Mouse (Mus musculus): ENCODE results near the gene Smim20.

Gene Smim20

DNA sequence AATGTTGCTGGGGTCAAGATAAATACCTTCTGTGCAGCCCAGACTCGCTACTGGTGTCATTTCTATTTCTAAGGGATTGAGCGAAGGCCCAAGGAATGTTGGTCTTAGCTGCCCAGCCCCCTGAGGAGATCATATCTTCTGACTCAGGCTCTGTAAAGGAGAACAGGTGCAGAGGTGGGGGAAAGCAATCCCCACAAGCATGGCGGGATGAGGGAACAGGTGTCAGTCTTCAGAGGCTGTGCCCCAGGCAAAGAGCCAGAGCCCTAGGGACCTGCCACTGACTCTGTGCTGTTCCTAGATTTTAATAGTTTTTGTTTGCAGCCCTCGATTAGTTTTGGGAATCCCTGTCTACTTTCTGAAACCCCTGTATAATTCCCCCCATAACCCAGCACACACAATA is 702 bp upstream of the Smim20 start:
- DNase-seq (ENCODE audit: low spot score) = no peak

DNA sequence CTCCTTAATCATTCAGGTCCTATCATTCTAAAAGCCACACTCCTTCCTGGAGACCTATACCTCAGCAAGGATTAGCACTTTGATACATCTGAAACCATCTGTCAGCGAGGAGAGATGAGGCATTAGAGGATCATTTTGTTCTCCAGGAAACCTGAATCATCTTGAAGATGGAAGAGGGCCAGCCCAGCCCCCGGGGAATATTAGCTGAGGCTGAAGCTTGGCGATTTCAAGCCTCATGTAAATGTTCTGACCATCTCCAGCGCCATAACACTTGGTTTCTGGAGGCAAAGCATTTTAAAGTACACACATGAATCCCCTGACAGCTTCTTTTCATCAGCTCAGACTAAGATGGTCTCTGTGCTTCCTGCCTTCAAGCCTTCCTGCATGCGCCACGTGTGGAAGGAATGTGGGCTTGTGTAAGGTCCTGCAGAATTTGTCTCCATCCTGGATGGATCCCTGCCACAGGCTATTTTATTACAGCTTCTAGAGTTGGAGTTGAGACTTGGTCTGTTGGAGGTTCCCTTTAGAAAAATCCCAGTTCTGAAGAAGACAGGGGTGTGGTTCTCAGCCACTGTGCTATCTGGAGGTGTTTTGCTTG is 1.3 kb downstream of the Smim20 start:
- DNase-seq (ENCODE audit: low spot score) = no peak

DNA sequence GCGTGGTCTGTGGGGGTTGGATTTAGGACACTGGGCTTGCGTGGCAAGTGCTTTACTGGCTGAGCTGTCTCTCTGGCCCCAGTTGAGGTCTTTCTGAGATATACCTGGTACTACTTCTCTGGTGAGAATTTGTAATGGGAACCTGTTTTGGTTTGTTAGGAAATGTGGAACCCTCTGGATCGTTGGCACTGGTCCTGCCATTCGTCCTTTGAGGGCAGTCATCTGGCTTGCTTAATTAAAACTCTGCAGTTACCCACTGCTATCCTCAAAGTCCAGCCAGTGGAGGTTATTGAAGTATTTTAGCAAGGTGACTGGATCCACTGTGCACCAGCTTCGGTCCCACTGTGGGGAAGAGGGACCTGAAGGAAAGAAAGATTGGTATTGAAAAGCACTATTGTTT is 2.9 kb downstream of the Smim20 start:
- no peak for DNase-seq (ENCODE audit: low spot score)

DNA sequence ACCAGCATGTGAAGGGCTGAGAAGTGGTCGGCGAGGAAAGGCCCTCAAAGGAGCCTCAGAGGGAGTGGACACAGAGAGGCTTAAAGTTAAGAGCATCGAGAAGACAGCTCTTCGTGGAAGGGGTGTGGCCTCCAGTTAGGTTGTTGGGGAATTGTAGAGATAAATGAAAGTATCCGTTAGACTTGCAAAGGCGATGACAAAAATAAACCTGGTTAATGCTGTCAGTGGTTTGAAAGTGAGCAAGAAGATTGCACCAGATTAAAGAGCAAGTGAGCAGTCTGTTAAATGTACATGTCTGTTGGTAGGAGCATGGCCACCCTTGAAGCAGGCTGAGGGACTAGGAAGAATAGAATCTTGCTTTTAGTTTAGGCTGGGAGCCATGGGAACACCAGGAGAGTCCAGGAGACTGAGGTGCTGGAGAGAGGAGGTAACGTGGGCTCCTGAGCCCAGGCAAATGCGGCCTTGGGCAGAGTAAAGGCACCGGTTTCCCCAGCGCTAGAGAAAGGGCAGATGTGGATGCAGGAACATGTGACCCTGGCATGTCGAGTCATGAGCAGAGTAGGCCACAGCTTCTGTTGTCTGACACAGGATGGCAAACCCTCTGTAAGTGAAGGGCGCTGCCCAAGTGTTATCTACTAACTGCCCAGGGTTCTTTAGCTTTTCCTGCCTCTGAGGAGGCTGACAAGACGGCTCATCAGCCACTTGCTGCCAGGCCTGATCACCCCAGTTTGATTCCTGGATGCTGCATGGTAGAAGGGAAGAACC is 4.2 kb downstream of the Smim20 start:
- DNase-seq (ENCODE audit: low spot score) = no peak

DNA sequence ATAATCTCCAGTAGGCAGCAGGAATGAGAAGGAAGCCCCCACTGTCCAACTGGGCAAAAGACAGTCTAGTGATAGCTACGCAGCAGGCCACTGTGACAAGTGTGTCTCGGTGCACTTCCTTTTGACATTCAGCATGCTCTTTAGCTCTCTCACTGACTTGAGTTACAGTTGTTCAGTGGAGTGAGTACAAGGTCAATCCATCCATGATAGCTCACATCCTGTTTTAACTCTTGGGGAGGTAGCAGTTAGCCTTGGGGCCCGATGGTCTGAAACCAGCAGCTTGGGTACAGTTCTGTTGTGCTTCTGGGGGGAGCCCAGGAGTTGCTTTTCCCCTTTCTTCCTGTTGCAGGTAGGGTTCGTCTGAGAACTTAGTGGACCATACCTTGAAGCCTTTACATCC is 5.7 kb downstream of the Smim20 start:
- DNase-seq (ENCODE audit: low spot score) = no peak

DNA sequence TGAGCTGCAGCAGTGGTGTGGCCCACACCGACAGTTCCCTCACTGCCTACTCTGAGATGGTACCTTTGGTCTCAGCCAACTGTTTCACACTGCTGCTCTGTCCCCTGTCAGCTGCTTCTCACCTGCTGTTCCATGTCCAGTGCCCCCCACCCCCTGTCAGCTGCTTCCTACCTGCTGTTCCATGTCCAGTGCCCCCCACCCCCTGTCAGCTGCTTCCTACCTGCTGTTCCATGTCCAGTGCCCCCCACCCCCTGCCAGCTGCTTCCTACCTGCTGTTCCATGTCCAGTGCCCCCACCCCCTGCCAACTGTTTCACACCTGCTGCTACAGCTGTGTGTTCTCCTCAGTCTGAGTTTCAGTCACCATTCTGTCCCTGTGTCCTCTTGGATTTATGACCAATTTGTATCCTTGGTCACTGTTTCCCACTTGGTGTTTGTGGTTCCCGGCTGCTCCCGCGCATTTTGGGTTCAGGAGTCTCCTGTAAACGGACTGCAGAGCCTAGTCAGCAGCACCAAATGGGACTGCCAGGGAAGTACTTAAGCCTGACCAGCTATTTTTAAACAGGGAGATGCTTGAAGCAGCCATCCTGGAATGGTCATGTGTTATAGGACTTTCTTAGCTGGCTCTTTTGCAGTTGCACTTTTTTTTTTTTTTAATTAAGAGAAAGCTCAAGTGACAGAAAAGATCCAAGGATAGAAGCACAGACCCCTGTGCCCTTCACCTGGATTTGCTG is 7.0 kb downstream of the Smim20 start:
- no peak for DNase-seq (ENCODE audit: low spot score)

DNA sequence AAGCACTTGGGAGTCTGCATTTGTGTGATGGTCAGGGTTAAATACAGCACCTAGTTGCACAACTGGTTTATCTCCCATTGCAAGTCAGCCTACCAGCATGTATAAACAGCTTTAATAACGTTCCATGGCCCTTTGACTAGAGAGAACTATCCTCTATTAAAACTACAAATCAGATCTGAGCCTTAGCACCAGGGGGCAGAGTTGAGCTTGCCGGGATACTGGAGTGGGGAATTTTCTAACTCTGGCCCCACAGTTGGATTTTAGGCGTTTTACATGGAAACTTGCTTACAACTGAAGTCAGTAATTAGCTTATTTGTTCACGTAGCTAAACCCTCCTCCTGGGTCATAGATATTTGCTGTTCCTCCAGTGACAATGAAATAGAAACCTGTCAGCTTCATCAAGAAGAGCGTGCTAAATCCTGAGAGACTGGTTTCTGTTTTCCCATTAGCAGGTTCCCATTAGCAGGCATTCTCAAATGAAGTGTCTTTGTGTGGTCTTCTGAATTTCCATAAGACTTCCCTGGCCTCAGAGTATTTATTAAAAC is 8.0 kb downstream of the Smim20 start:
- DNase-seq (ENCODE audit: low spot score) = no peak

DNA sequence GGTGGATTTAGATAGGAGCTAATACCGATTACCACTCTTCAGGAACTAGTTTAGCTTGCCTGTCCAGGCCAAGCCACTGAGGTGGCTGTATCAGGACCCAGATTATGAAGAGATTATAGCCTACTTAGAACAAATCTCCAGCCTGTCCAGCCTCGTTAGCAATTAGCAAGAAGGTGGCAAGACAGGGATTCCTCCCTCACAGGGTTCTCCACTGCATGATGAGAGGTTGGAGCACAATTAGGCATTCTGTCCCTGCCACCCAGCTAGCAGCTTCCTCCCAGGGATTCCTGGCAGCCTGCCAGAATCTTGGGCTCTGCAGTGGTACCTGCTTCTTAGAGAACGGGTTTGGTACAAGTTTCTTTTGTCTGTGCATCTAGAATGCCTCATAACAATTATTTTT is 8.5 kb downstream of the Smim20 start:
- DNase-seq (ENCODE audit: low spot score) = no peak

DNA sequence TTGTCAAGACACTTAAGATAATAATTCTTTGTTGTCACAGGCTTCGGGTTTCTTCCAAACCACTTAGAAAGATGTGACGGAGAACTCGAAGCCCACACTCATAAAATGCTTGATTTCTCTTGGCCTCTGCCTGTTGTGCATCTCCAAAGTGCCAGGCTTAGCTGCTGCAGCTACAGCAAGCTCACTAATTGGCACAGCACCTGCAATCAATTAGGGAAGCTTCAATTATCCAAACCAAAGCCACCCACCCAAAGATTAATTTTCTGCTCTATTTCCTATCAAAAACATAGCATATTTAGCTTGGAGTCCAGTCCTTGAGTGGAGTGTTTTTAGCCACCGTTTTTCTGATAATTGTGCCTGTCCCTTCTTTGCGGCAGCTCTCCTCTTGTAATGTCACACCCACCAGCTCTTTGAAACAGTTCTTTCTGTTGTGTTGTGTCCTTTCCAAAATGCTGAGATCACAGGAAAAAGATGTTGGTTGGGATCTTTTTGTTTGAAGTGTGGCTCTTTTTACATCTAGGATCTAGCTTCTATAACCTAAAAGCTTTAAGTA is 9.7 kb downstream of the Smim20 start:
- no peak for DNase-seq (ENCODE audit: low spot score)

DNA sequence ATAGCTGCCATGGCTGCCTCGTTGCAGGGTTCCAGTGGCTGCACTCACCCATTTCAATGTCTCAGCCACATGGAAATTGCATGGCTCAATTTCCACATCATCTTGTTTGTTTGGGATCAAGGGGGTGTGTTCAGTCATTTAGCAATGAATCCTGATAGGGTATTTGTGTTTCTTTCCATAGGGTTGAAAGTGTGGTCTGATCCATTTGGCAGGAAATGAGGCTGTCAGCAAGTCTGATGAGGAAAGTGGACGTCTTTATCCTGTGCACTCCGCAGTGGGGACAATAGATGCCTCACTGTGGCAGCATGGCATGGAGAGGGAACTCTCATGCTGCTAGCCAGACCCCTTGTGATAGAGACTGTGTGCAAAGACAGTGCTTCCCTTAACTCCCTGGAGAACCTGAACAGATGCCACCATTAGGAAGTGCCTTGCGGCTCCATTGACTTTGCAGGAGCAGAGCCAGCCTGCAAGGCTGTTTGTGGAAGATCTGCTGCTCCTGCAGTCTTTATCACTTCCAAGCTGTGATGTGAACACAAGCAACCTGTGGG is 10.9 kb downstream of the Smim20 start:
- DNase-seq (ENCODE audit: low spot score) = no peak

DNA sequence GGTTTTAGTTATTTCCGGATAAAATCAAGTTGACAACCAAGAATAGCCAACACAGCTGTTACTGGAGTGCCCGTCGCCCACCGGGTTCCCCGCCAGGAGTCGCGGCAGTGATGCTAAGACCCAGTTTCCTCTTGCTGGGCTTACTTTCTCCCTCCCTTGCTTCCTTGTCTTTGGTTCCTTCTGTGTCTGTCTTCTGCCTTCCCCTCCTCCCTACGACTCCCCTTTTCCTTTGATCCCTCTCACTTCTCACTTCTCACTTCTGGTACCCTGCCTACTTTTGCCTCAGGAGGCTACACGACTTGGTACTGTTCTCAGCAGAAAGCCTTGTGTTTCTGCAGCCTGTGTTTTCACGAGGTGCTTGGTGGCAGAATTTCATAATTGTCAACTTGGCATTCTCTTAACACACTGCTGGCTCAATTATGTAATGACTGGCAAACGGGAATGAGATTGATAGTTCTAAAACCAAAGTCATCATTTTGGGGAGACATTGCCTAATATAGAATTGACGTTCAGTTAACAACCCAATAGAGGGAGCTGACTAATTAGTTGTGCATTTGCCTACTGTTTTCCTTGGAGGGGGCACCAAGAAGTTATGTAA is 12.4 kb downstream of the Smim20 start:
- no peak for DNase-seq (ENCODE audit: low spot score)

DNA sequence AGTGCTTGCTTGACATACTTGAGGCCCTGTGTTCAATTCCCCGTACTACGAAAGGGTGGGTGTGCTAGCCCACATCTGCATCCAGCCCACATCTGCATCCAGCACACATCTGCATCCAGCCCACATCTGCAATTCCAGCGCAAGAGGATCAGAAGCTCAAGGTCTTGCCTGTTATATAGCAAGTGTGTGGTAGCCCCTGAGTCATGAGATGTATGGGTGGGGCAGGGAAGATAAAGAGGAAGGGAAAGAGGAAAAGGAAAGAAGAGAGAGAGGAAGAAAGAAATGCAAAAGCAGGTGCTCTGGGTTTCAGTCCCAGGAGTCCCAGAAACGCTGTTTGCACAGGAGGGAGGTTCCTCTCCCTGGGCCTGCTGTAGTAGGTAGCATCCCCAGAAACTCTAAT is 15.6 kb downstream of the Smim20 start:
- no peak for DNase-seq (ENCODE audit: low spot score)

DNA sequence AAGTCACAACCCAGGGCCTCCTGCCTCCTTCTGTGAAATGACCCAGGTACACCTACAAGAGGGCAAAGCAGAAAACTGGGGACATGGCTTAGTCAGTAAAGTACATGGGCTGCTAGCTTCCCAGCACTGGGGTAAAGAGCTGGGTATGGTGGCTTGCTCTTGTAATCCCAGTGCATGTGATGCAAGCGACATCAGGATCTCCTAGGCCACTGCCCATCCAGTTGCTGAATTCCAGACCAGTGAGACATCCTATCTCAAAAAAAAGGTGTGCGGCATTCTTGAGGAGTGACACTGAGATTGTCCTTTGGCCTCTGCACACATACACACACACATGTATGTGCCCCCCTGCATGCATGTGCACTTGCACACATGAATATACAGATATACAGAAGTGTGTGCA is 19.5 kb downstream of the Smim20 start:
- DNase-seq (ENCODE audit: low spot score) = no peak

DNA sequence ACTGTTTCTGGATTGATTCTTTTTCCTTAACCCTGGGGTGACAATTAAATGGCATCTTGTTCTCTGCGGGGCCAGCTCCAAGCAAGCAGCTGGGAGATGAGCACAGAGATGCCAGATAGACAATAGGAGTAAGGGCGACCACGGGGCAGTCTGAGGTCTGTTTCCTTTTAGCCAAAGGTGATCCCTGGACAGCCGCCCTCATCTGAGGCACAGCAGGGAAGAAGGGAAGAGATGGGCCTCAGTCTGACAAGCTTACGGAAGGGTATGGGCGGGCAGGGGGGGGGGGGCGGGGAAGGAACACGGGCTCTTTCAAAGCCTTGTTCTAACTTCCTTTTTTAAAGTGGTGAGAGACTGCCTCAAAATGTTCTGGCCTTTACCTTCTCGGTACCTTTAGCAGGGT is 22.6 kb downstream of the Smim20 start:
- no peak for DNase-seq (ENCODE audit: low spot score)

DNA sequence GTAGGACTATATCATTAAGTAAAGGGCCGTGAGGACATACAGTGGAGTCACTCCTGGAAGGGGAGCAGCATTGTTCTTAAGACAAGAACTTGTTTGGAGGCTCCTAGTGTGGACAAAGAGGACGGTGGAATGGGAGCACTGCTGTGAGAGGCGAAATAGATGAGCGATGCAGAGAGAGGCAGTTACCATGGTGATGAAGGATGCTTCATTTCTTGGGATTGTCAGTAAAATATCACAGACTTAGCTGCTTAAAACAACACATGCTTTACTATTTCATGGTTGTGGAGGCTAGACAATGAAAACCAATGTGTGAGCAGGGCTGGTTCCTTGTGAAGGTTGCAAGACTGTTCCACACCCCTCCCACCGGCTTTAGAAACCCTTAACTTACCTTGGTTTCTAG is 27.7 kb downstream of the Smim20 start:
- no peak for DNase-seq (ENCODE audit: low spot score)

DNA sequence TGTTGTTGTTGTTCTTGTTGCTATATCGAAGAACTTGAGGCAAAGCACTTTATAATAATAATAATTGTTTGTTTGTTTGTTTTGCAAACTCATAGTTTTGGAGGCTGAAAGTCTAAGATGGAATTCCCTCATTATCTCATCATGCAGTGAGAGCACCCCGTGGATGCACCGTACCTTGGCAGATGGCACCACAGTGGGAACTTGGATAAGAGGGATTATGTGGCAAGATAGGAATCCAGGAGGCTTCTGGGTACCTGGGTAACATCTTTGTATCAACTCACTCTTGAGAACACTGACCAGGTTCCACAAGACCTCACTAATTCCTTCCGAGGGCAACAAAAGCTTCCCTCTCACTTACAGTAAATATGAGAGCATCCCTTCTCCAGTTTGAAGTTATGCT is 30.1 kb downstream of the Smim20 start:
- no peak for DNase-seq (ENCODE audit: low spot score)

DNA sequence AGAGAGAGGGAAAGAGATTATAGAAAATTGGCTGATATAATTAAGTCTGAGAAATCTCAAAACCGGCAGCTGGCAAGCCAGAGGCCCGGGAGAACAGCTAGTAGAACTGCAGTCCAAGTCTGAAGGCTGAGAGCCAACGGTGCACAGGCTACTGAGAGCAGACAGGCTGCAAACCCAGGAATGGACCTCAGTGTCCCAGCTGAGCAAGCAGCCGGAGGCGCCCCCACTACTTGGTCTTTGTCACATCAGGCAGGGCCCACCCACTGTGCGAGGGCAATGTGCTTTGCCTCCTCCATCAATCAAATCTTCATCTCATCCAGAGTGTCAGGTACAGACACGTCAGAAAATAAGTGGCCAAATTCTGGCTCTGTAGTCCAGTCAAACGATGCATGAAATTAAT is 34.6 kb downstream of the Smim20 start:
- DNase-seq (ENCODE audit: low spot score) = no peak

DNA sequence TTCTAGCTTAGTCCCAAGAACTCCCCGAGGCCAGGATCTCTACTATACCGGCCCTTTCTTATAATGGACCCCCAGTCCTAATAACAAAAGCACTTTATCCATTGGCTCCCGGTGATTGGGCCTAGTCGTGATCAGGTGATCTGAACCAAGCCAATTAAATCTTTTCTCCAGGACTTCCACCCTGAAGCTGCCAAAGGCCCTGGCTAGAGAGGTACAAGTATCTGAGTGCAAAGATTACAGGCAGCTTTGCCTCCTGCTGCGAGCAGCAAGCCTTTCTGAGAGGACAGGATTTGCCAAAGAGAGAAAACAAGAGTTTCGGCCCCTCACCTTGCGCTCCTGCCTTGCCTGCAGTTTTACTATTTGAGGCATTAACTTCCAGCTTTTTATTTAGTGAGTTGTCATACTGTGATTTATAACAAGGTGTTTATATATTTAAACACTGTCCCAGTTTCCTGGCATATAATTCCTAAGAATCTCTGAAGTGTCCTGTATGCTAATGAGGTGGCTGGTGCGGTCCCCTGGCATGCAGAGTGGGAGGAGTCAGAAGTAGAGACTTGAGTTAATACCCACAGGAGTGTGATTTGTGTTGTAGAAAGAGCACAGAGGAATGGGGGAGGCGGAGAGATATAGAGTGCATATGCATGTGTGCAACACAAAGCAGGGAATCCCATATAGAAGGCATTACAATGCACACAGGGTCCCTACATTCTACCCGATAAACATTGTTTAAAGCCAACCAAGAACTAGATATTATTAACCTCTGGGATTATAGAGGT is 36.2 kb downstream of the Smim20 start:
- DNase-seq (ENCODE audit: low spot score) = no peak

DNA sequence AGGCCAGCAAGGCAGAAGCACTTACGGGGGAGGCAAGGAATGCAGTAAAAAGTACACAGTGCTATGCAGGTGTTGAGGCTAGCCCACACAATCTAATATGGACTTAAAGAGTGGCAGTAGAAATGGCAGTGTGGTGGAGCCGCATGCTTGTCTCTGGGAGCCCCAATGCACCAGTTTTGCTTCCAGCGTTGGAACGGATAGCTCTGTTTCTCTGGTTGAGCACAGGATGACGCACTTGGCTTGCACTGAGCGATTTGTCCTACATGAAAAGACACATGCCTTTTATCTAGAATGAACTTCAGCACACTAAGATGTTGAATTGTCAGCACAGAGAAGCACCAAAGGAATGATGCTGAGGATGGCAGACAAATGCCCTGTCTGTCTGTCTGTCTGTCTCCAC is 37.1 kb downstream of the Smim20 start:
- DNase-seq (ENCODE audit: low spot score) = no peak

DNA sequence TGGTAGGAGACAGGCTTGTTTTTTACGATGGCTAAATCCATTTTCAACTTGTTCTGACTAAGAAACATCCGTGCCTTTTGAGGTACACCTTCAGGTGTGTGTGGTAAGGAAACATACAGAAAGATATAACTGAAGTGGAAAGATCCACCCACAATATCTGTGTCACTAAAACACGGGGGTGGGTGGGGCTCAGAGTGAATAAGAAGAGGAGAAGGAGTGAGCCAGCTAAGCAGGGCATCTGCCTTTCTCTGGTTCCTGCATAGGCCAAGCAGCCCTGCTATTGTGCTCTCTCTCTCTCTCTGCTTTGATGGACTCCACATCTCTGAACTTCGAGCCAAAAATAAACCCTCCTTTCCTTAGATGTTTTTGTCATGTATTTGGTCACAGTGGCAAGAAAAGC is 38.1 kb downstream of the Smim20 start:
- no peak for DNase-seq (ENCODE audit: low spot score)

DNA sequence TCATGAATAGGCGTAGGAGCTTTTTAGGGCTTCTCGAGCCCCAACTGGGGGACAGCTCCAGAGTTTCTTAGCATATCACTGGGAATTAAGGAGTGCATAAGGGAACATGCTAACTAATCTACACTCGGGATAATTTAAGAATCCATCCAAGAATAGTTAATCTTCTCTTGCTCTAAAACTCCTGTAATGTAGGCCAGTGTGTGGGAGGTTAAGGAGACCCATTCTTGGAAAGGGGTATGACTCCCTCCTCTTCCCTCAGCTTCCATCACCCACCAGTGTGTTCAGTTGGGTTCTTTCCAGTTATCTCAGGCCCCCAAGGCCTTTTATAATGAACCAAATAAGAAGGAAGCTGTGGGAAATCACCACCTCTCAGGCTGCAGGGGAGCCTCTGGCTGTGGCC is 40.0 kb downstream of the Smim20 start:
- no peak for DNase-seq (ENCODE audit: low spot score)
